Mouse (Mus musculus): ENCODE data around the gene Sntg2. TPM values are rescaled to one million over a fixed set of nuclear protein-coding genes. Genes with fewer than 3 reads are reported as not detected.

Gene Sntg2
- total RNA-seq, 2 experiments from 2014 or later: 7.9 to 8.4 TPM

- Histone ChIP-seq H3K27ac (no peak overlapping the region), H3K4me3 (no peak overlapping the region)
- intact Hi-C loops (cut with DNase I): no loop called here
- DNase-seq (ENCODE audit: extremely low spot score in 1 of 2, low spot score in 2 of 2): no peak
- no peak for TF ChIP-seq CTCF (IDR thresholded peaks at IDR 0.05)
These were observed 132.3 kb downstream of the Sntg2 start for GRCm38 (mm10) chr12:30240891-30241290.

- Histone ChIP-seq H3K4me3 (no peak overlapping the region), H3K27ac (no peak overlapping the region)
- intact Hi-C loops (cut with DNase I): no loop called here
- no peak for DNase-seq (ENCODE audit: extremely low spot score in 1 of 2, low spot score in 2 of 2)
- TF ChIP-seq CTCF (IDR thresholded peaks at IDR 0.05): no peak
These were observed 138.2 kb downstream of the Sntg2 start for GRCm38 (mm10) chr12:30234940-30235339.

- Histone ChIP-seq H3K4me3 (no peak overlapping the region), H3K27ac (peak overlapping the region; percentile 79)
- DNase-seq (ENCODE audit: extremely low spot score in 1 of 2, low spot score in 2 of 2): no peak
- intact Hi-C loops (cut with DNase I): loop anchor here (2.0 kb wide), 1 partner anchor 19 kb away; no protein-coding TSS in a partner anchor
- no peak for TF ChIP-seq CTCF (IDR thresholded peaks at IDR 0.05)
These were observed 145.2 kb downstream of the Sntg2 start for GRCm38 (mm10) chr12:30228004-30228403.

- Histone ChIP-seq H3K27ac (no peak overlapping the region), H3K4me3 (no peak overlapping the region)
- TF ChIP-seq CTCF (IDR thresholded peaks at IDR 0.05): no peak
- intact Hi-C loops (cut with DNase I): no loop called here
- DNase-seq (ENCODE audit: extremely low spot score in 1 of 2, low spot score in 2 of 2): no peak
These were observed 146.9 kb downstream of the Sntg2 start for GRCm38 (mm10) chr12:30226247-30226646.

GRCm38 (mm10) chr12:30216762-30217441, 156.3 kb downstream of the Sntg2 start:
- intact Hi-C loops (cut with DNase I): no loop called here
- TF ChIP-seq CTCF (IDR thresholded peaks at IDR 0.05): no peak

GRCm38 (mm10) chr12:30214761-30215160, 158.4 kb downstream of the Sntg2 start:
- TF ChIP-seq CTCF (IDR thresholded peaks at IDR 0.05): no peak
- intact Hi-C loops (cut with DNase I): no loop called here
- DNase-seq (ENCODE audit: extremely low spot score in 1 of 2, low spot score in 2 of 2): no peak
- no peak overlapping the region for H3K4me3 ChIP-seq
- no peak overlapping the region for H3K27ac ChIP-seq

More at GRCm38 (mm10) chr12:30216762-30217441, 156.3 kb downstream of the Sntg2 start:
- no peak for DNase-seq (ENCODE audit: extremely low spot score in 1 of 2, low spot score in 2 of 2)
- Histone ChIP-seq H3K4me3 (no peak overlapping the region), H3K27ac (no peak overlapping the region)

- TF ChIP-seq CTCF (IDR thresholded peaks at IDR 0.05): no peak
- H3K4me3 ChIP-seq: no peak overlapping the region
- no peak for DNase-seq (ENCODE audit: extremely low spot score in 1 of 2, low spot score in 2 of 2)
- intact Hi-C loops (cut with DNase I): no loop called here
- no peak overlapping the region for H3K27ac ChIP-seq
These were observed 162.8 kb downstream of the Sntg2 start for GRCm38 (mm10) chr12:30210388-30210787.

- intact Hi-C loops (cut with DNase I): no loop called here
- no peak for TF ChIP-seq CTCF (IDR thresholded peaks at IDR 0.05)
- no peak for DNase-seq (ENCODE audit: extremely low spot score in 1 of 2, low spot score in 2 of 2)
- Histone ChIP-seq H3K4me3 (no peak overlapping the region), H3K27ac (no peak overlapping the region)
These were observed 164.6 kb downstream of the Sntg2 start for GRCm38 (mm10) chr12:30208527-30208926.

- TF ChIP-seq CTCF (IDR thresholded peaks at IDR 0.05): no peak
- intact Hi-C loops (cut with DNase I): no loop called here
- Histone ChIP-seq H3K27ac (no peak overlapping the region), H3K4me3 (no peak overlapping the region)
- DNase-seq (ENCODE audit: extremely low spot score in 1 of 2, low spot score in 2 of 2): no peak
These were observed 165.1 kb downstream of the Sntg2 start for GRCm38 (mm10) chr12:30208087-30208486.

GRCm38 (mm10) chr12:30204457-30204856, 168.7 kb downstream of the Sntg2 start:
- TF ChIP-seq CTCF (IDR thresholded peaks at IDR 0.05): no peak
- intact Hi-C loops (cut with DNase I): loop anchor here (5.0 kb wide), 1 partner anchor 43 kb away; no protein-coding TSS in a partner anchor
- no peak for DNase-seq (ENCODE audit: extremely low spot score in 1 of 2, low spot score in 2 of 2)
- Histone ChIP-seq H3K27ac (no peak overlapping the region), H3K4me3 (no peak overlapping the region)

- DNase-seq (ENCODE audit: extremely low spot score in 1 of 2, low spot score in 2 of 2): no peak
- intact Hi-C loops (cut with DNase I): loop anchor here (5.0 kb wide), 1 partner anchor 45 kb away; no protein-coding TSS in a partner anchor
- TF ChIP-seq CTCF (IDR thresholded peaks at IDR 0.05): no peak
- Histone ChIP-seq H3K4me3 (no peak overlapping the region), H3K27ac (no peak overlapping the region)
These were observed 170.4 kb downstream of the Sntg2 start for GRCm38 (mm10) chr12:30202763-30203162.

GRCm38 (mm10) chr12:30201031-30201430, 172.1 kb downstream of the Sntg2 start:
- intact Hi-C loops (cut with DNase I): loop anchor here (2.0 to 5.0 kb wide), 2 partner anchors 46 to 380 kb away; no protein-coding TSS in a partner anchor
- DNase-seq (ENCODE audit: extremely low spot score in 1 of 2, low spot score in 2 of 2): no peak
- peak overlapping the region; percentile 69 for H3K27ac ChIP-seq
- no peak for TF ChIP-seq CTCF (IDR thresholded peaks at IDR 0.05)
- H3K4me3 ChIP-seq: no peak overlapping the region

- no peak for TF ChIP-seq CTCF (IDR thresholded peaks at IDR 0.05)
- DNase-seq (ENCODE audit: extremely low spot score in 1 of 2, low spot score in 2 of 2): no peak
- Histone ChIP-seq H3K27ac (peak overlapping the region; percentile 69; the same call in 1 of the 2 replicates), H3K4me3 (no peak overlapping the region)
- intact Hi-C loops (cut with DNase I): loop anchor here (1.0 to 5.0 kb wide), 3 partner anchors 47 to 380 kb away; no protein-coding TSS in a partner anchor
These were observed 172.6 kb downstream of the Sntg2 start for GRCm38 (mm10) chr12:30200621-30201020.

Measured in left cerebral cortex, adult 2 months (tissue).